Mouse (Mus musculus) forebrain, embryonic 15.5 days (tissue): ENCODE measurements around the gene Evi2. TPM values are rescaled to one million over a fixed set of nuclear protein-coding genes. Genes with fewer than 3 reads are reported as not detected.

Experiments used
- ATAC-seq: fragments of 200-750 bp; cut with Nextera tagmentation; replicated peaks from 2 replicates; pipeline ENCODE4 v1.8.0; 2017; ENCODE audit warnings: mild to moderate bottlenecking, moderate TSS enrichment, moderate library complexity
- H3K27ac ChIP-seq: fragments of 300-500 bp; sonication (generic); replicated peaks from 2 replicates; pipeline ENCODE4 v1.5.1; 2015; ENCODE audit warnings: mild to moderate bottlenecking, inconsistent platforms
- H3K27me3 ChIP-seq: fragments of 300-500 bp; sonication (generic); 2 replicates; pipeline ENCODE4 v1.6.1; 2015; ENCODE audit warnings: inconsistent platforms
- H3K36me3 ChIP-seq: fragments of 300-500 bp; sonication (generic); 2 replicates; pipeline ENCODE4 v1.6.1; 2015; ENCODE audit warnings: mild to moderate bottlenecking, inconsistent platforms
- H3K4me1 ChIP-seq: fragments of 300-500 bp; sonication (generic); 2 replicates; pipeline ENCODE4 v1.6.1; 2015; ENCODE audit warnings: inconsistent platforms
- H3K4me2 ChIP-seq: fragments of 300-500 bp; sonication (generic); replicated peaks from 2 replicates; pipeline ENCODE4 v1.6.1; 2015; ENCODE audit warnings: mild to moderate bottlenecking, inconsistent platforms
- H3K4me3 ChIP-seq: fragments of 300-500 bp; sonication (generic); 2 replicates; pipeline ENCODE4 v1.5.1; 2015; ENCODE audit warnings: mild to moderate bottlenecking, inconsistent platforms
- H3K9ac ChIP-seq: fragments of 300-500 bp; sonication (generic); replicated peaks from 2 replicates; pipeline ENCODE4 v1.6.1; 2015; ENCODE audit warnings: mild to moderate bottlenecking, inconsistent platforms
- H3K9me3 ChIP-seq: fragments of 300-500 bp; sonication (generic); 2 replicates; pipeline ENCODE4 v1.6.1; 2016; ENCODE audit warnings: inconsistent platforms
- WGBS: fragments of 180-500 bp; shearing (Covaris S2); methylation state at CpG from one replicate; pipeline ENCODE4 v1.1.7; 2015; ENCODE audit warnings: mixed read lengths; 5-methylcytosine and 5-hydroxymethylcytosine counted together
- polyA plus RNA-seq: library from polyadenylated mRNA; unstranded; fragments of >200 nt; fragmentation: Nextera tagmentation; extraction: Ambion mirVana; gene quantifications from 2 replicates; pipeline ENCODE4 v1.2.1, GENCODE M21; 2015

The Evi2 gene
- polyA plus RNA-seq, 1 experiment from 2014 or later, result 0.45 TPM

DNA sequence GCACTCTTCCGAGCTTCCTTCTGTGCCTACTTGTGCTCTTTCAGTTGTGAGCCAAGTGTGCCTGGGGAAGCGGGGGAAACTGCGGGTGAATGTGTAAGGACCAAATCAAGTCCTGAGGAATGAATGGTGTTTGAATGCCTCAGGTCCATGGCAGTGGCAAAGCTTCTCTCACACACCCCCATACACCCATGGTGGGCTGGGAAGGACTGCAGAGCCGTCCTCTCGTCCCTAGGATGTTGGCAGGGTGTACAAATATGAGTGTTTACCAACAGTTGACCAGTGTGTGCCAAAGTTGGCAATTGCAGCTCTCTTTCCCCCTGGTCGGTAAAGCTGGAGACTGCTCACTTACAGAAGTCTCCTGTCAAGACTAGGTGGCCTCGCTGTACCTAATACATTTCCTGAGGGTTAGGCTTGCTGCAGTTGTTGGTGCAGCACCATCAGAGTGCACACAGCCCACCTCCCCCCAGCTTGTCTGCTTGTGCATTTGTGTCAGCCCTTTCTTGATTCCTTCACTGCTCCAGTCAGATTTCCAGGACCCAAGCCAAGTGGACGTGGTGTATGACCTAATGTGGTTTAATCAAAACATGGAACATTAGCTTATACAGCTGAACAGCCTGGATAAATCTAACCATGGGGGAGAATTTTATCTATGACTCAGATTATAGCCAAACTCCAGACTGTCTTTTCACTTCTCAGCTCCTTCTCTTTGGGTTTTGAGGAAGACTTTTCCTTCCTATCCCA is 3.7 kb upstream of the Evi2 start:
- Histone ChIP-seq H3K4me2 (no peak overlapping the region), H3K4me1 (0 out of 2 replicates have a peak, but pooled peaks cover 2% of the 10 kb centered on the region), H3K9me3 (no peaks in the 10 kb centered on the region), H3K4me3 (no peak overlapping the region), H3K36me3 (peaks cover 8% of the 10 kb centered on the region; the same call in 1 of the 2 replicates), H3K27ac (no peak overlapping the region), H3K9ac (no peak overlapping the region), H3K27me3 (no peaks in the 10 kb centered on the region)
- ATAC-seq, result no peak
- WGBS, result 67% methylated on average over 8 of the region's 8 CpGs

- H3K4me2 ChIP-seq, result no peak overlapping the region
- H3K4me3 ChIP-seq, result no peak overlapping the region
- ATAC-seq, result no peak
- H3K4me1 ChIP-seq, result 0 out of 2 replicates have a peak, but pooled peaks cover 2% of the 10 kb centered on the region
- H3K27ac ChIP-seq, result no peak overlapping the region
- H3K27me3 ChIP-seq, result no peaks in the 10 kb centered on the region
- peaks cover 7% of the 10 kb centered on the region; the same call in 1 of the 2 replicates for H3K36me3 ChIP-seq
- H3K9me3 ChIP-seq, result no peaks in the 10 kb centered on the region
- whole genome bisulfite sequencing, result 83% methylated on average over 6 of the region's 6 CpGs
- H3K9ac ChIP-seq, result no peak overlapping the region
Measured at GRCm38 (mm10) chr11:79533311-79533710, 2.9 kb upstream of the Evi2 start.

- Histone ChIP-seq H3K9ac (no peak overlapping the region), H3K4me3 (no peak overlapping the region), H3K27ac (no peak overlapping the region), H3K9me3 (no peaks in the 10 kb centered on the region), H3K4me1 (0 out of 2 replicates have a peak, but pooled peaks cover 2% of the 10 kb centered on the region), H3K36me3 (peaks cover 4% of the 10 kb centered on the region; the same call in 1 of the 2 replicates), H3K27me3 (no peaks in the 10 kb centered on the region), H3K4me2 (no peak overlapping the region)
- 94% methylated on average over 4 of the region's 4 CpGs for WGBS
- no peak for ATAC-seq
Measured at GRCm38 (mm10) chr11:79531485-79531884, 1.1 kb upstream of the Evi2 start.

- Histone ChIP-seq H3K9me3 (no peaks in the 10 kb centered on the region), H3K4me3 (no peak overlapping the region), H3K27me3 (no peaks in the 10 kb centered on the region), H3K4me1 (0 out of 2 replicates have a peak, but pooled peaks cover 2% of the 10 kb centered on the region), H3K9ac (no peak overlapping the region), H3K36me3 (peaks cover 4% of the 10 kb centered on the region; the same call in 1 of the 2 replicates), H3K27ac (no peak overlapping the region), H3K4me2 (no peak overlapping the region)
- WGBS, result 90% methylated on average over 11 of the region's 11 CpGs
- no peak for ATAC-seq
Measured at GRCm38 (mm10) chr11:79530774-79531173, 385 bp upstream of the Evi2 start.

GRCm38 (mm10) chr11:79529736-79530135 is 653 bp downstream of the Evi2 start:
- Histone ChIP-seq H3K4me3 (no peak overlapping the region), H3K9me3 (no peaks in the 10 kb centered on the region), H3K27me3 (no peaks in the 10 kb centered on the region), H3K4me1 (0 out of 2 replicates have a peak, but pooled peaks cover 2% of the 10 kb centered on the region), H3K27ac (no peak overlapping the region), H3K9ac (no peak overlapping the region), H3K4me2 (no peak overlapping the region), H3K36me3 (peaks cover 4% of the 10 kb centered on the region; the same call in 1 of the 2 replicates)
- WGBS, result 83% methylated on average over 2 of the region's 2 CpGs
- ATAC-seq, result no peak

DNA sequence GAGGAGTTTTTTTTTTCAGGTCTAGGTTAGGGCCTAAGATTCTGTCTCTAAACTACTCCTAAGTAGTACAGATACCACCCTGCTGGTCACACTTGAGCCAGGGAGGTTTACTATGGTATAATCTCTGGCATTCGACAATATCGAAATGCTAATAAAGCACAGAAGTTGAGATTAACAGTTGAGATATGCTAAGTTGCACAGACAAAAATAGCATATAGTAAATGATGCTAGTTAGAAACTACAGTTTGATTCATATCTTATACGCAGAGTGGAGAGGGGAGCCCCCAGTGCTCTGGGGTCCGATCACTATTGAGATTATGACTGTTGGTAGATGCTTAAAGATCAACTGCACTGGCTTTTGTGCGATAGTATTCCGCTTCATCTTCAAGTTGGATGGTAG is 1.2 kb downstream of the Evi2 start:
- Histone ChIP-seq H3K27me3 (no peaks in the 10 kb centered on the region), H3K36me3 (peaks cover 4% of the 10 kb centered on the region; the same call in 1 of the 2 replicates), H3K4me3 (no peak overlapping the region), H3K9me3 (no peaks in the 10 kb centered on the region), H3K4me1 (0 out of 2 replicates have a peak, but pooled peaks cover 1% of the 10 kb centered on the region), H3K9ac (no peak overlapping the region), H3K4me2 (no peak overlapping the region), H3K27ac (no peak overlapping the region)
- ATAC-seq, result no peak
- 97% methylated on average over 6 of the region's 6 CpGs for WGBS

- Histone ChIP-seq H3K27me3 (no peaks in the 10 kb centered on the region), H3K9me3 (no peaks in the 10 kb centered on the region), H3K4me1 (no peaks in the 10 kb centered on the region), H3K4me3 (no peak overlapping the region), H3K9ac (no peak overlapping the region), H3K27ac (no peak overlapping the region), H3K4me2 (no peak overlapping the region), H3K36me3 (peaks cover 4% of the 10 kb centered on the region; the same call in 1 of the 2 replicates)
- WGBS, result 96% methylated on average over 3 of the region's 3 CpGs
- ATAC-seq, result no peak
Measured at GRCm38 (mm10) chr11:79528601-79529000, 1.8 kb downstream of the Evi2 start.

- 92% methylated on average over 5 of the region's 5 CpGs for WGBS
- no peaks in the 10 kb centered on the region for H3K9me3 ChIP-seq
- H3K4me3 ChIP-seq, result no peak overlapping the region
- no peaks in the 10 kb centered on the region for H3K4me1 ChIP-seq
- no peak for ATAC-seq
- no peak overlapping the region for H3K4me2 ChIP-seq
- peaks cover 4% of the 10 kb centered on the region; the same call in 1 of the 2 replicates for H3K36me3 ChIP-seq
- no peaks in the 10 kb centered on the region for H3K27me3 ChIP-seq
- no peak overlapping the region for H3K27ac ChIP-seq
- no peak overlapping the region for H3K9ac ChIP-seq
Measured at GRCm38 (mm10) chr11:79527739-79528384, 2.5 kb downstream of the Evi2 start.

GRCm38 (mm10) chr11:79527015-79527738 is 3.2 kb downstream of the Evi2 start:
- 85% methylated on average over 15 of the region's 15 CpGs for WGBS

GRCm38 (mm10) chr11:79526549-79526948 is 3.8 kb downstream of the Evi2 start:
- no peaks in the 10 kb centered on the region for H3K27me3 ChIP-seq
- H3K9me3 ChIP-seq, result no peaks in the 10 kb centered on the region
- H3K9ac ChIP-seq, result no peak overlapping the region
- H3K4me1 ChIP-seq, result no peaks in the 10 kb centered on the region
- H3K27ac ChIP-seq, result no peak overlapping the region
- no peak overlapping the region for H3K4me3 ChIP-seq
- ATAC-seq, result no peak
- no peak overlapping the region for H3K4me2 ChIP-seq
- peaks cover 4% of the 10 kb centered on the region; the same call in 1 of the 2 replicates for H3K36me3 ChIP-seq
- 94% methylated on average over 3 of the region's 3 CpGs for WGBS

More at GRCm38 (mm10) chr11:79527015-79527738, 3.2 kb downstream of the Evi2 start:
- Histone ChIP-seq H3K4me3 (no peak overlapping the region), H3K36me3 (peaks cover 4% of the 10 kb centered on the region; the same call in 1 of the 2 replicates), H3K27me3 (no peaks in the 10 kb centered on the region), H3K4me1 (no peaks in the 10 kb centered on the region), H3K4me2 (no peak overlapping the region), H3K27ac (no peak overlapping the region), H3K9me3 (no peaks in the 10 kb centered on the region), H3K9ac (no peak overlapping the region)
- ATAC-seq, result no peak

GRCm38 (mm10) chr11:79524310-79524575 is 6.1 kb downstream of the Evi2 start:
- no peaks in the 10 kb centered on the region for H3K27me3 ChIP-seq
- H3K27ac ChIP-seq, result no peak overlapping the region
- H3K36me3 ChIP-seq, result peaks cover 4% of the 10 kb centered on the region; the same call in 1 of the 2 replicates
- ATAC-seq, result no peak
- no peak overlapping the region for H3K4me3 ChIP-seq
- H3K4me2 ChIP-seq, result no peak overlapping the region
- WGBS, result 95% methylated on average over 1 of the region's 1 CpGs
- no peaks in the 10 kb centered on the region for H3K4me1 ChIP-seq
- no peaks in the 10 kb centered on the region for H3K9me3 ChIP-seq
- no peak overlapping the region for H3K9ac ChIP-seq
